Mouse (Mus musculus) urinary bladder, postnatal 4 days (tissue): Measurements from ENCODE around the gene Tctex1d1.

Experiments used
- DNase-seq, 2 experiments: peaks; one replicate each; pipeline ENCODE4 v3.0.0; 2021 to 2022; ENCODE audit warnings: low spot score in 2 of 2

Tctex1d1 gene

GRCm38 (mm10) chr4:102978440-102978839 lies at the start of gene Tctex1d1:
Tctex1d1 (plus strand) TSS chr4:102978606.
- DNase-seq = no peak

- DNase-seq = no peak
Measured at GRCm38 (mm10) chr4:102929491-102929890, 48.9 kb upstream of the Tctex1d1 start.

GRCm38 (mm10) chr4:102930679-102931078 lies 47.7 kb upstream of the Tctex1d1 start:
- DNase-seq = no peak

DNA sequence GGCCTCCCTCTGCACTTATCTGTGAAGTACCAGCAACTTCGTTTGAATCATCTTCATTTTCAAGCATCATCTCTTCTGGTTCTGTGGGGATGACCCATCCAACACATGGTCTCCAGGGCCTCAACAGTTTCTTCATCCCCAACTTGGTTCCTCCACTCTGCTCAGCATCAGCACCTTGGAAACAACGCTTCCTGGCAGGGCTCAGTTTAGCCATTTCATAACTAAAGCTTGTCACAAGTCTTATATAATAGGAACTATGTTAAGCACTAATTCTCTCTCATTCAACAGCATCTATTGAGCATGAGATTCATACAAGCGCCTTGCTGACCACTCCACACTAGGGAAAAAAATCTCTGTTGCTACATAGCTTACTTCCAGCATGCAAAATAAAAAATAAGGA lies 38.1 kb upstream of the Tctex1d1 start:
- no peak for DNase-seq

- no peak for DNase-seq
Measured at GRCm38 (mm10) chr4:102940738-102941137, 37.7 kb upstream of the Tctex1d1 start.

- DNase-seq = no peak
Measured at GRCm38 (mm10) chr4:102944325-102944724, 34.1 kb upstream of the Tctex1d1 start.

- DNase-seq = no peak
Measured at GRCm38 (mm10) chr4:102952476-102952875, 25.9 kb upstream of the Tctex1d1 start.

- no peak for DNase-seq
Measured at GRCm38 (mm10) chr4:102955294-102955956, 23.0 kb upstream of the Tctex1d1 start.

- no peak for DNase-seq
Measured at GRCm38 (mm10) chr4:102959409-102959808, 19.0 kb upstream of the Tctex1d1 start.

DNA sequence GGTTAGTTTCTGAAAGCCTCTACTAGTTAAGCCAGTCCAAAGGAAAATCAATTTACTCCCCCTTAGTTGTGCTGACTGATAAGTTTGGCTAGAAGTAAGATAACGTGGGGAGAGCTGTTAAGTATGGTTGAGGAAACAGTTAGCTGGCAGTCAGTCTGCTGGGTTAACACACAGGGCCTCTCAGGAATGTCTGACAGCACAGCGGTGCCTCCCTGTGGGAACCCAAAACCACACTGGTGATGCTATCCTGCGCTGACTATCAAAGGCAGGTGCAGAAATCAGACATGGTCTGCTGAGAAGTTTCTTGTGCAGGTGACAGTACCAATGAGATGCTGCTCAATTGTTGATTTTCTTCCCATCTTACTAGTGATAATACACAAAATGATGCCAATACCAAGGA lies 14.2 kb upstream of the Tctex1d1 start:
- no peak for DNase-seq

- DNase-seq = no peak
Measured at GRCm38 (mm10) chr4:102967811-102968210, 10.6 kb upstream of the Tctex1d1 start.

DNA sequence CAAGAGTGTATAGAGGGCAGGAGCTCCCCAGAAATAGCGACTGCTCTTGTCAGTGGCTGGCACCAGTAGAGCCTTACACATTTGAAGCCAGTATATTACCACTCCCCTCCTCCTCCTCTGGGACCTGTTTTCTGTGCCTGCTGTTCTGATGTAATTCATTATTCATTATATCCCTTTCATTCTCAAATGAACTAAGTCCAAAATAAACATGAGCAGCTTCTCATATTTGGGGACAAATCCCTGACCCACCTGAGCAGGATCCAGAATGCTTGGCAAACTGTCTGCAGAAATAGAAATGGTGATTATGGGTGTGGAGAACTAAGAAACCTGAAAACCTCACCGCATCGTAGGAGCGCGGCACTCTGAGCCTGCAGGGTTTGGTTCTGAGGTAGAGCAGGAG lies 8.8 kb upstream of the Tctex1d1 start:
- no peak for DNase-seq

GRCm38 (mm10) chr4:102971159-102971558 lies 7.2 kb upstream of the Tctex1d1 start:
- no peak for DNase-seq

DNA sequence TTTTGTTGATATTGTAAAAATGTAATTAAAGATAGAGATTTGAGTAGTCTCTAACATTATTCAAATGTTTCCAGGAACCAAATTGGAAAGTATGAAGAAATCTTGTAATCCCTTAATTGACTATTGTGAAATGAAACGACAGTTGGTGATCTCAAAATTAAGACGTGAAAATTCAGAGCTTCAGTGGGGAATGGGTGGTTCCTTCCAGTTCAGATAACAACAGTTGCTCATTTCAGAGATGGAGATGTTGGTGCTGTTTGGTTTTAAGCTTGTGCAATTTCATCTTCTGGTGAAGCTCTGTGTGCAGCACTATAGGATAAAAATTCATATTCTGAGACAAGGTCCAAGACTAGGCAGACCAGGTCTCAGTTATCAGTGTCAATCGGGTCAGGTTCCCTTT lies 6.3 kb upstream of the Tctex1d1 start:
- DNase-seq = no peak

DNA sequence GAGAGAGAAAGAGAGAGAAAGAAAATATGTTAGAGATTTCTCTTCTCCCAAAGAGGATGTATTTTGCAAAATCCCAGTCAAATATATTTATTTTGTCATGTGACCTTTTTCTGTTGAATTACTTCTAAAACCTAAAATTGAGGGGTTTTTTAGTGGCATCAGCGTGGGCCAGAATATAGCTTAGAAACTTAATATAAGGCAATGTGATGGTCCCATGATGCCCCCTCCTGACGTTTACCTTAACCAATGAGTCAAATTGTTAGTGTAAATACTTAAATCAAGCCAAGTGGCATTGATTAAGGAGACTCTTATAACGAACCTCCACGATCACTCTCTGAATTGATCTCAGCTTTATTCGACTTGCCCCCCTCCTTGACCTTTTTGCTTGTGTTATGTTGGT lies 4.2 kb upstream of the Tctex1d1 start:
- no peak for DNase-seq

GRCm38 (mm10) chr4:102976290-102977275 lies 1.8 kb upstream of the Tctex1d1 start:
- no peak for DNase-seq

DNA sequence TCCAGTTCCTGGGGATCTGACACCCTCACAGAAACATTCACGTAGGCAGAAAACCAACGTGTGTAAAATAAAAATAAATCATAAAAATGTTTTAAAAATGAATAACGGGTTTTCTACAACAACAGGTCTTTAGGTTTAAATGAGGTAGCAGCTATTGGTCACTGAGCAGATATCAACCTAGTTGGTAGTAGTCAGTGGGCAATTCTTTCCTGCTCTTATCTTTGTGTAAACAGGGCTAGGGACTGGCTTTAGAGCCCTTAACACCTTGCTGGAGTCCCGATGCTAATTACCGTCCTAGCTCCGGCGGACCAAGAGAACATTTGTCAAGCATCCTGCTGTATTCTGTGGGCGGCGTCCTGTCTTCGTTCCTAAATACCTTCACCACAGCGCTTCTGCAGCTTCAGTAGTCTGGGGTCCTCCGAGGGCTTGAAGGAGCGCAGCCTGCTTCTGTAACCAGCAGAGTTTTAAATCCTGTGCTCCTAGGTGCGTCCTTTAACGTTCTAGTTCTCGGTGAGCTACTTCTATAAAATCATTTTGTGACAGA lies 556 bp upstream of the Tctex1d1 start:
- DNase-seq = no peak

DNA sequence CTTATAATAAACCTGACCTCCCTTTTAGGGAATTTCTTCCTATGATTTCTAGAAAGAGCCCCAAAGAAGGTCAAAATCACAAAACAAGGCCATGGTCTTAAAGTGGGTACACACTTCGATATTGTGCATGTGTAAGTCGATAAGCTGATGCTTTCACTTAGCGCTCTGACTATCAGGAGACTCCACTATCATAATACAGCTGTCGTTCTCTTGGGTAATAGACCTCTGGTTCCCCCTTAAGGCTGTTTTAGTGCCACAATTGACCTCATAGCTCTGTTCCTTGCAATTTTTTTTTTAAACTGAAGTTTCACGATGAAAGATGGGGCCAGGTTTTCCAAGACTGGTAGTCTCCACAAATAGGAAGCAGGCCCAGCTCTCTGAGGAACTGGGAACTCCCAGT lies 979 bp downstream of the Tctex1d1 start:
- no peak for DNase-seq

DNA sequence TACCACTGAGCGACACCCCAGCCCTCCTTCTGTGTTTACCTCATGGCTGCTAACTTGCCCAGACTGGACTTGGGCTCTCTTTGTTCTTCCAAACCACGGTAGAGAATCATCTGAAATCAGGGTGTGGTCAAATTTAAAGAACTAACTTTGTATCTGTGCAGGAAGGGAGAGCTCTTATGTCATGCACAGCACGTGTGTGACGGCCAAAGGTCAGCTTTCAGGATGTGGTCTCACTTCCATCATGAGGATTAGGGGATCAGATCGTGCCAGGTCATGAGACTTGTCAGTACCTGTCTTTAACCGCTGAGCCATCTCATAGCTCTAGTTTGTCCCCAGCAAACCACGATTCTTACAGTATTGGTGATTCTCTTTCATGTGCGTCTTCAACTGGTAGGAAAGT lies 3.3 kb downstream of the Tctex1d1 start:
- no peak for DNase-seq

GRCm38 (mm10) chr4:102986173-102986572 lies 7.8 kb downstream of the Tctex1d1 start:
- no peak for DNase-seq

DNA sequence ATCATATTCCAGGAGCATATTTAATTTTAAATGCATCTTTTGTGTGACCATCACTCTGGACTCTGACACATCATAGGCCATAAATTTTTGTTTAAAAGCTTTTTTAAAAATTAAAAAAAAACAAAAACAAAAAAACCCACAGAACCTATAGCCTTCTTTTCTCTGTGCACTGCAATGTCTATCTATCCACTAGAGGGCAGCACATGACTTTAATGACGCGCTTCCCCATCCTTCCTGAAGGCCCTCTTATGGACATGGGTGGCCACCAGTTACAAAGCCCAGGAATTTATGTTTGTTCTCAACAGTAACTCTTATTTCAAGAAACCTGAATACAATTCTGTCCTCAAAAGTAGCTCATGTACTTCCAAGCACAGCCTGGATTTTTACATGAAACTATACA lies 8.5 kb downstream of the Tctex1d1 start:
- no peak for DNase-seq

DNA sequence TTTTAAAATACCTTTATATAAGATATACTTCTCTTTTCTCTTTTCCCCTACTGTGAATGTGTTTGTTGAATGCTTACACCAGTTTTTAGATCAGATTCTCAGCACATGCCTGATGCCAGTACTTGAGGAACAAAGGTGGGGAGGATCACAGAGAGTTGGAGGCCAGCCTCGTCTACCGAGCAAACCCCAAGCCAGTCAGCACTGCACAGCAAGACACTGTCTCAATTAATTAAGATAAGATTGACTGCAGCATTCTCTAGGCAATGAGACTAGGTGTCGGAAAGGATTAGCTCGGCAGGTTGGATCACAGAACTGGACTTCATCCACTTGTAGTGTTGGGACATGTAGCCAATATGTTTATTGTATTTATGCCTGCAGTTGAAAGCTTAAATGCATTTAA lies 8.9 kb downstream of the Tctex1d1 start:
- no peak for DNase-seq

DNA sequence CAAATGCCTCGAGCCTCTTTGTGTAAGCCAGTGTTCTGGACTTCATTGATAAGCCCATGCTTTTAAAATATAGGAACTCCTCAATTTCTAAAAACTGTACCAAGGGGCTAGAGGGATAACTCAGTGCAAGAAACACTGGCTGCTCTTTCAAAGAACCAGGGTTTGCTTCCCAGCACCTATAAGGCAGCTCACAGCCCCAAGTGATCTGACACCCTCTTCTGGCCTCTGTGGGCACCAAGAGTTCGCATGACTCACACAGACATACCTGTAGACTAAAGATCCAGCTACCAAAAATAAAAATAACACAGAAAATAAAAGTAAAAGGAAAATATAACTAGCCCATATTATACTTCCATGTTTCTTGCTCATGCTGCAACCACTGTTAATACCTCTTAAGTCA lies 9.3 kb downstream of the Tctex1d1 start:
- no peak for DNase-seq
